Mouse (Mus musculus) bone marrow, adult 2 months (tissue): Measurements from ENCODE around the gene Gm9944.

ENCODE experiments used
- CTCF ChIP-seq: fragments of 200-500 bp; IDR thresholded peaks from 2 replicates; pipeline ENCODE4 v1.5.1; 2011; ENCODE audit warnings: low read length, control low read depth; ENCODE audit not compliant: control insufficient read depth, insufficient read depth
- POLR2A ChIP-seq: fragments of 200-500 bp; IDR thresholded peaks from 2 replicates; pipeline ENCODE4 v1.6.1; 2011; ENCODE audit warnings: low read depth, mild to moderate bottlenecking, control low read depth, low read length, borderline replicate concordance; ENCODE audit not compliant: control insufficient read depth

DNA sequence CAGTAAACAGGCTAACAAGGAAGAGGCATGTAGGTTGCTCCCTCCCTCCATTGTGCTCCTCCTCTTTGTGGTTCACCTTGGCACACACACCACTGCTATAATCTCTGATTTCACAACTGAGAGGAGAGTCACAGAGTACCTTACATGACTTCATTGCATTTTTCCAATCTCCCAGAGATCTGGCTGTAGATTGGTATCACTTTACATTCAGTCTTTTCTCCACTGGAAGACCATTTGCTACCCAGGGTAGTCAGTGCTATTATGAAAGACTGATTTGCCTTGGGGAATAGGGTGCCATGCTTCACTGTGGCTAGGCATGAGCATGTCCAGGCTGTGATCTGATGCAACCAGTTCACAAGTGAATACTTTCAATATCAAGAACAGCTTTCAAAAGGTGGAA, 40.2 kb upstream of the Gm9944 start:
- TF ChIP-seq POLR2A, result no peak
- TF ChIP-seq CTCF, result no peak
